Mouse (Mus musculus) left cerebral cortex, postnatal 36 days (tissue): ENCODE measurements around the gene Rasl12. TPM values are rescaled to one million over a fixed set of nuclear protein-coding genes. Genes with fewer than 3 reads are reported as not detected.

Experiments
- DNase-seq, 2 experiments: peaks; one replicate each; pipeline ENCODE4 v3.0.0; 2021 to 2022; ENCODE audit warnings: low spot score in 2 of 2, mixed read lengths in 1 of 2
- intact Hi-C: fragments of 180-260 bp; cut with DNase I; formaldehyde crosslinking; loops from one replicate; pipeline ENCODE4 v1.15.1; 2025
- total RNA-seq, 2 experiments: library from RNA; stranded (reverse); gene quantifications; 2 replicates each; pipeline ENCODE4 v1.2.3; 2021

The Rasl12 gene
- 1 to 10 TPM; 3.4 to 3.5 TPM for total RNA-seq

DNA sequence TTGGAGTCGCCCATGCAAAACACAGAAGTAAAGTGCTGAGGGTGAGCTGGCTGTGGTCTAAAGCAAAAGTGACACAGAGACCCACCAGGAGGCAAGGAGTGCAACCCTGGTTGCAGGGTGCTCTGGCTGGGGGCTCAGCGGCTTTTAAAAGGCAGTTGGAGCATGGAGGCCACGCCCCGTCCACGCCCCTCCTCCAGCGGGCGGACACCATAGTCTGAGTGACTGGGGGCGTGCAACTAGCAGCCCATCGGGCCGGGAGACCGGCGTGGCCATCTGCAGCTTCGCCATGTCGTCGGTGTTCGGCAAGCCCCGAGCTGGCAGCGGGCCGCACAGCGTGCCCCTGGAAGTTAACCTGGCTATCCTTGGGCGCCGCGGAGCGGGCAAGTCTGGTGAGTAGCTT, at the start of gene Rasl12:
Gene Rasl12, plus strand, starts transcription at position 228 of the 400 bp plus-strand sequence.
- intact Hi-C loops, result no loop called here
- DNase-seq, result peak; percentile 18 to 47

DNA sequence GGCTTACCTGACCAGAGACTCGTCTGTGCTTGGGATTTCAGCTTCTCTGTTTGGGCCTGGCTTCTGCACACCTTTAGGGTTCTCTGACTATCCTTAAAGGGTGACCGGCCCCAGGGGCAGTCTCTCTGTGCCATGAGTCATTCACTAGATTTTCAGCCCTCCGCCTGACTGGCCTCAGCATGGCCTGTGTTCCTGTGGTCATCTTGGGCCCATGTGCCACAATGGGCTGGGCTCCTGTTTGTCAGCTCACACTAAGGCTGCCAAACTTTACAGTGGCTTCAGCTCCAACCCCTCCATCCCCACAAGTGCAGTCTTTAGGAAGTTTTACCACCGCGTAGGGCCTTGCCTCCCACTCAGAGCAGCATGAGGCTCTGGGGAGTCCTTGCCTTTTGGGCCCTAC, 45.1 kb upstream of the Rasl12 start:
- intact Hi-C loops, result no loop called here
- no peak for DNase-seq

DNA sequence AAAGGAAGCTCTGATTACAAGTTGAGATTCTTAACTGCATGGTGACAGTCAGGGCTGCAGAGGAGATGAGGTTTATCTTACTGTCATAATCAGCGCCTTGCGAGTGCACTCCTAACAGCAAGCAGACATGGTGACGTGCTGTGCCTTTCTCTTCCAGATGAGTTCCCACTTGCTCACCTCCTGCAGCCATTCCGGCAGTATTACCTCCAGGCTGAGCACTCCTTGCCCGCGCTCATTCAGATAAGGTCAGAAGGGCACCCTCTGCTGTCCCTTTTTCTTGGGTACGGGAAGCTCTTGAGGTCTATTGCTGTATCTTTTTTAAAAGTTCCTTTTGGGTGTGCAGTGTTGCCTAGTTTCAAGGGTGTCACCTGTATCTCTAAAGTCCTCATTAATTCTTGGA, 41.7 kb upstream of the Rasl12 start:
- DNase-seq, result no peak
- intact Hi-C loops, result no loop called here

DNA sequence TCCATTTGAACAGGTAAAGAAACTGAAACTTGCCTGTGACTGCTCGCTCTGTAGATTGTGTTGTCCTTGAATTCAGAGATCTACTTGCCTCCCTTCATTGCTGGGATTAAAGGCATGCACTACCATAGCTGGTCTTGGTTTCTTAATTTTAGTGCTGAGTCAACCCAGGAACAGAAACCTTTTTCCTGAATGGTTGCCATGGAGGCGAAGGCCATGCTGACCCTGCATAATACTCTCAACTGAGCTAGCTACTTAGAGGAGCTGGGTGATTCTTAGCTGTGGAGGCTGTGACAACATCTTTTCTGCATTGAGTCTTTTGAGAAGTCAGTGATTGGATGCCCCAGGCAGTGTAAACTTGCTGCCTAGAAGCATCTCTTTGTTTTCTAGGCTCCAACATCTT, 41.3 kb upstream of the Rasl12 start:
- intact Hi-C loops, result no loop called here
- DNase-seq, result no peak

DNA sequence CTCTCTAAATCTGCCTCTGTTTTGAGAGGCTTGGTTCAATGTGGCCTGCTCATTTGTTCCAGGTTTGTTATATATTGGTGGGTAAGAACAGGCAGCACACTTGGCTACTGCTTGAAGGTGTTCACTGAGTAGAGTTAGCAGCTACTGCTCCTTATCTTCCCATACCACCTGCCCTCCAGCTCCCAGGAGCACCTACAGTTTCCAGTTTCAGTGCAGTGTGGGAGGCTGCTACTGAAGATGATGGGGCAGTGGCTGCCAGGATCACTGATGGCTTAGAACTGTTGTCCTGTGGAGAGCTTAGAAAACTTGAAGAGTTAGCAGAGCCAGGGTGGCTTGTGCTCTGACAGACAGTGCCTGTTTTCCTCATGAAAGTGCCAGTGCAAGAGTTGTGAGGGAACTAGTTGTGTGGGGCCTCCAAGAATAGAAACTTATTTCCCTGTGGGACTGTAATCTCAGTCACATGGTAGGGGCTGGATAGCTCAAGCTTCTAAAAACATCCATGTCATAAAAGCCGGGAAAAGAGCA, 39.3 kb upstream of the Rasl12 start:
- intact Hi-C loops, result no loop called here
- no peak for DNase-seq

DNA sequence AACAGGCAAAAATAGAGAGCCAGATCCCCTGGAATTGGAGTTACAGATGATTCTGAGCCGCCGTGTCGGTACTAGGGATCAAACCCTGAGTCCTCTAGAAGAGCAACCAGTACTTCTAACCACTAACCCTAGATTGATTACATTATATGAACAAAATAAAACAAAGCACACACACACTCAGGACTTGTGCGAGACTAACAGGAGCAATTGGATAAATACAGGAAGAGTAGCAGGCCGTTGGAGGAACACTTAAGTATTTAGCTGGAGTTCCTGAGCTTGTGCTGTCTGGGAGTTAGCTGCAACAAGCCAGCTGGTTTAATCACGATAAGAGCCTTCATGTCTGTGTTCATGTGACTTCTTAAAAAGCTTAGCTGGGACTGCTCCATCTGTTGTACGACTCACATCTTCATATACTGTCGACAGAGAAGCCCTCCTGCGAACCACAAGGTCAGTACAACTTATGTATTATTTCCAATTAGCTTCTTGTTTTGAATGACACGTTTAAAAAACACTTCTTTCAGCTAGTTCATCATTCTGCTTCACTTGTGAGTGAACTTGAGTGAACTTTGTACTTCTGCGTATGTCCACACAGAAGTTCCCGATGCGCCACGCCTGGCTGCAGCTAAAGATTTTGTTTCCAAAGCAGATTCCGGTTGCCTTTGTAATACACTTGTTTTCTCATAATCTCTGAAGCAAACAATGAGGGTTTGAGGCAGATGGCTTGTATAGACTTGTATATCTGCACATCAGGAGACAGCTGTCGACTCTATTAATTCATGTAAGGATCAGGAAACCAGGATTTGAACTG, 37.5 kb upstream of the Rasl12 start, which contains the start of gene Ubap1l:
Gene Ubap1l, plus strand, starts transcription at position 401 of the 808 bp plus-strand sequence.
- intact Hi-C loops, result no loop called here
- no peak for DNase-seq

DNA sequence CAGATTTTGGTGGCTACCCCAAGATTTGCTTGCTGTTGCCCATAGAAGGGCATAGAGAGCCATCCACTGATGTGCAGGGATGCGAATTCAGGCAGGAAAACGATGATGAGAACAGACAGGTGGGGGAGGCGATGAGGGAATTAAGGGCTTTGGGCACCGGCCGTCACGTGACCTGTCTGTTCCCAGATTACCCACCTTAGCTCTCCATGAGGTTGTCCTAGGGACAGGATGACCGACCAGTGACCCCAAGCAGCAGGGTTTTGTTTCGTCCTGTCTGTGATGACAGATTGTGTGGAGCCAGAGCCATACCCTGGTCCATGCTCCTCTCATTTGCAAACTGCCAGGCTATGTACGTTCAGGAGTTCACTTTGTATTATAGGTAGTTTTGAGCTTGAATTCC, 34.6 kb upstream of the Rasl12 start:
- DNase-seq, result no peak
- intact Hi-C loops, result no loop called here

DNA sequence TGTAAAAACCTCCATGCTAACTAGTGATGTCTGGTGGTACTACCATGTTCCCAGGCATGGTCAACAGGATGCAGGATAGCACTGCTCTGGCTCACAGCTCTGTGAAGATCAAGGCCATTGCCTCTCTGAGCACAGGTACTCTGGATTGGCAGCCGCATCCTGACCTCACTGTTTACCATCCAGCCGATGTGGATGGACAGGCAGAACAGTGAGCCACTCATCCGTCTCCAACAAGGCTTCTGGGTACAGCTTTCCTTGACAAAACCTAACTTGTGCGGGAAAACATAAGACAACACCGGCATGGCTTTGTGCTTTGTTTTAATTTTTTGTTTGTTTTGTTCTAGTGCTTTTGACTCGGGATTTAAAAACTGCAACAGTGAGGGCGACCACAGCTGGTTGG, 32.6 kb upstream of the Rasl12 start:
- DNase-seq, result no peak
- intact Hi-C loops, result no loop called here

DNA sequence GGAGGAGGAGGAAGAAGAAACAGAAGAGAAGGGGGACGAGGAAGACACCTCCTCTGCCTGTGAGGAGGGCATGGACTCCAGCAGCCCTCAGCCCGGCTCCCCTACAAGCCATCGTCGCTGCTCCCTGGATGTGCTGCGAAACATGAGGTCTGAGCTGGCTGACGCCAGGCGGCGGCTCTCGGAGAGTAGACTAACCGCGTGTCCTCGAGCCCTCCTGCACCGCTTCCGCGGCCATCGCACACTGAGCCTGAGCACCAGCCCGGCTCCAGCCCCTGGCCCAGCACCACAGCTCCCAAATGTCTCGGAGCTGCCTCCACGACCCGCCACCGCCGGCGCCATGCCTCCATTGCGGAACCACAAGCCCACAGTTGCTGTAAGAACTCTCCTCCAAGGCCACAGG, 26.6 kb upstream of the Rasl12 start:
- no peak for DNase-seq
- intact Hi-C loops, result loop anchor here (5.0 kb wide), 1 partner anchor 61 kb away; no protein-coding TSS in a partner anchor

DNA sequence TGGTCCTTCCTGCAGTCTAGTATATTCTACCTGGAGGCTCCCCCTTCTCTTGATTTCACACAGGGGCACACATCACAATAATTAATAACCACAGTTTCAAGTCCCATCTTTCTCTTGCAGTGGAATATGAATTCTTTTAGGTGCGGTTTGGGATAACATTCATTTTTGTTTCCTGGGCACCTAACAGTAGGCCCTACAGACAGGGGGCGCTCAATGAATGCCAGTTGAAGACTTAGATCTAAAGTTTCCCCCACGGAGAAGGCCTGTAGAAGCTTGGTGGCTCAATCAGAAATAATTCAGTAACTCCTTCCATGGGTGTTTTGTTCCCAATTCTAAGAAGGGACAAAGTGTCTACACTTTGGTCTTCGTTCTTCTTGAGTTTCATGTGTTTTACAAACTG, 25.9 kb upstream of the Rasl12 start:
- intact Hi-C loops, result loop anchor here (5.0 kb wide), 1 partner anchor 60 kb away; no protein-coding TSS in a partner anchor
- DNase-seq, result no peak

DNA sequence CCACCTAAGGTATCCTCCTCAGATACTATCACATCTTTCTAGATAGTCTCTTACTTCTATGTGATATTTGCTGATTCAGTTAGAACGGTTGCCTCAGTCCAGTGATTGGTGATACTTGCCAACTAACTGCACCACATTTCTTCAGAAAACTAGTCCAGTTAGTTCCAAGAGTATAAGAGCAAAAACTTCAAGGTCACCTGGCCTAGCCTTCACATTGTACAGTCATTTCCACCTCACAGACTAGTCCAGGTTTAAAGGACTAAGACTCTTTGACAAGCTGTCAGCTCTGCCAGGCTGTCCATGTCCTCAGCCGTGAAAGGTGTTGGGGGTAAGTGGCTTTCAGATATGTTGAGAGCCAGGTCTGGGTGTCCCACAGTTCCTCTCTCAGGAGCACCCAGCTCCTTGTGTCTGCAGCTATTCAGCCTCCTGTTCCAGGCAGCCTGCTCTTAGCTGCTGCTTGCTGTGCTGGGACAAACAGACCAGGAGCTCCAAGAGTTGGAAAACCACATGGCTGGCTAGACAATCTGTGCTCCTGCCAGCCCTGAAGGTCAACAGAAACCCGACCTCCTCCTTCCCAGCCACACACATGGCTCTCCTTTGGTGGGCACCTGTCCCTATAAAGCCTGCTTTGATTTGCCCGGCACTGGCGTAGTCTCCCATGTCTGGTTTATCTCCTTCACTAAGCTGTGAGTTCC, 23.7 kb upstream of the Rasl12 start:
- no peak for DNase-seq
- intact Hi-C loops, result loop anchor here (5.0 kb wide), 1 partner anchor 58 kb away; no protein-coding TSS in a partner anchor

DNA sequence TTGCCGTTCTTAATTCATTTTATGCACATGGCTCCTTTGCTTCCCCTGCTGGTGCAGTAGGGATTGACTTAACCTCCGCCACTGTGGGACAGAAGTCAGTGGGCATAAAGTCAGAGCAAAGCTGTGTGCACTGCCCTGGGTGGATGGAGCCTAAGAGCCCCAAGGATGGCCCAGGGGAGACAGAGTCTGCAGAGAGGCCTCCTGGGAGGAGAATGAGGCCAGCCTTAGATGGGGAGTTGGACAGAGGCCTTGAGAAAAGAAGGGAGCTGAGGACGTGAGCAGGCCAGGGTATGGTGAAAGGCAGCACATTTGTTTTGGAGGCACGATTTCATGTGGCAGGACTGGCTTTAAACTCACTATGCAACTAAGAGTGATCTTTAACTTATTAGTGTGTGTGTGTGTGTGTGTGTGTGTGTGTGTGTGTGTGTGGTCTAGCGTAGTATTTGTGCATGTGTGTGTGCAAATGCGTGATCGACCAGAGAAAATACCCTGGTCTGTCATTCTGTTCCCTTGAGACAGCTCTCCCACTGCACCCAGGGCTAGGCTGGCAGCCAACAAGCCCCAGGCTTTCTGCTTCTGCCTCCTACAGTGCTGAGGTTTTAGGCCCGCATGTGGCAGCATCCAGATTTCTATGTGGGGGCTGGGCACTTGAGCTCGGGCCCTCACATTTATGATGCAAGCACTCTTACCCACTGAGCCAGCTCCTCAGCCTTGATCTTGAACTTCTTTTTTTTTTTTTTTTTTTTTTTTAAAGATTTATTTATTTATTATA, 23.0 kb upstream of the Rasl12 start:
- intact Hi-C loops, result no loop called here
- peak; percentile 69 to 76 for DNase-seq

DNA sequence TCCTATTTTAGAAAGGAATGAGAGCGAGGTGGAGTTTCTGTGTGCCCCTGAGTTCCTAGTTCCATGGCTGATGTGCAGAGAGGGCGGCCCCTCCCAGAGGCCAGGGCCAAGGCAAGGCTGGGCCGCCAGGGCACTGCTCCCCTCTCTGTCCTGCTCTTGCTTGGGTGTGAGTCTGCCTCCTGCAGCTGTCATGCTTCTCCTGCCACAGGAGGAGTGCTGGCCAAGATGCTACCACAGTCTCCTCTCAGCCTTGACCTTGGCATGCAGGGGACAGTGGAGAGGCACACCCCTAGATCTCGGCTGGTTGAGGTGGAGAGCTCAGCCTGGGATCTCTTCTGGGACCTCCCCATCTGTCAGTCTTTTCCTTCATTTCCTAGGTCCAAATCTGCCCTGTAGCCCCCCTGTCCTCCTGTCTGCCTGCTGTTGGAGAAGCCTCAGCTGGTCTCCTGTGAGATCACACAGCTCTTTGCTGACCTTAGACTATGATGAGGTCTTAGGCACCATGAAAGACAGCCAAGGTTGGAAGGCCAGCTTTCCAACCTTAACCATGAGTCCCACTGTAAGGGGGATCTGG, 17.2 kb upstream of the Rasl12 start:
- DNase-seq, result no peak
- intact Hi-C loops, result no loop called here

DNA sequence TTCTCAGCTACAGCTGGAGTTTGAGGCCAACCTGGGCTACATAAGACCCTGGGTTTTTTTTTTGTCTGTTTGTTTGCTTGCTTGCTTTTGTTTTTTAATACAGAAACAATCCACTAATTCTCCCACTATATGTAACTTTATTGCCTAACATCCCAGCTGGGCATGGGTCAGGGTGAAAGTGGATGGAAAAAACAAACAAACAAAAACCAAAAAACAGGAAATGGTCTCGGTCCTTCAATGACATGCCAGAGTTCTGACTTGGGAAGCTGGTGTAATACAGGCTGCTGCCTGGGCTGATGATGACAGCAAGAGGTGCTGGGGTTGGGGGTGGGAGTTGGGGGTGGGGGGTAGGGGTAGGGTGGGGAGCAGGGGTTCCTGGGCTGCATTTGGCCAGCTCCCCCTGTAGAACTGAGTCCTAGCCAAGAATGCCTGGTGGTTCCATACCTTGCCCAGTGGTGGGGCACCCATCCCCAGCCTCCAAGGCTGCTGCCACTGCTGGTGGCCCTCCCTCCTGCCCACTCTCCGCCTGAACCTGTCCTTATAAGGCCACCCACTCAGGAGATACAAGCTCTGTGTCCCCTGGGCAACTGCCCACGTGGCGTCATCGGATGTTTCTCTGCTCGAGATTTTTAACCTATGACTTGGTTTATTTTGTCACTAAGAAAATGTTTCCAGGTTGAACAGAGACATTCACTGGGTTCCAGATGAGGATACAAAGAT, 16.1 kb upstream of the Rasl12 start:
- no peak for DNase-seq
- intact Hi-C loops, result no loop called here

DNA sequence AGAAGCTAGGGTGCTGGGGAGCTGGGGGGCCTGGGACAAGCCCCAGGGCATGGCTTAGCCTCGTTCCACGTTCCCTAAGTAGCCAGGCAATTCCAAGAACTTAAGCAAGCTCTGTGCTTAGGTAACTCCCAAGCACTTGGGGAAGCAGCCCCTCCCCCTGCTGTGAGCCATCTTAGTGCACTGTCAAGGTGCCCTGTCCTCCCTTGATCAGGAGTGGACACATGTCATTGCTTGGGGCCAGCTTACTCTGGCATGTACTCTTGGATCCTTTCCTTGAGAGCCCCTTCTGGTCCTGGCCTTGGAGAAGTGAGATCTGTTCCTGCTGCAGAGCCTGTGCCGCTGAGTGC, 15.6 kb upstream of the Rasl12 start:
- no peak for DNase-seq
- intact Hi-C loops, result no loop called here

DNA sequence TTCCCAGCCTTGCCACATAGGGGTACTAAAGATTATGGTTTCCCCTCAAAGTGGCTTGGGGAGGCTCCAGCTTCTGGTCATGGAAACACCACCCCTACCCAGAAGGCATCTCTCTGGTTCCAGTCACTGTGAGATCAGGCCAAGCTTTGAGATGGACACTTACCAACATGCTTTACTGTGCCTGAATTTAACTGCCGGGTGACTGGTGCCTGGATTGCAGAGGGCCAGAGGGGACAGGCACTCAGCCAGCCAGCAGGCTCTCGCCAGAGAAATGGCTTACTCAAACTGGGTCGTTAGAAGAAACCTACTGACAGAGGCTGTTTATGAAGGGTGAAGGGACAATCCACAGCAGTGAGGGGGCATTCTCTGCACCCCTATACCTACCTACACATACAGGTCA, 14.0 kb upstream of the Rasl12 start:
- intact Hi-C loops, result no loop called here

DNA sequence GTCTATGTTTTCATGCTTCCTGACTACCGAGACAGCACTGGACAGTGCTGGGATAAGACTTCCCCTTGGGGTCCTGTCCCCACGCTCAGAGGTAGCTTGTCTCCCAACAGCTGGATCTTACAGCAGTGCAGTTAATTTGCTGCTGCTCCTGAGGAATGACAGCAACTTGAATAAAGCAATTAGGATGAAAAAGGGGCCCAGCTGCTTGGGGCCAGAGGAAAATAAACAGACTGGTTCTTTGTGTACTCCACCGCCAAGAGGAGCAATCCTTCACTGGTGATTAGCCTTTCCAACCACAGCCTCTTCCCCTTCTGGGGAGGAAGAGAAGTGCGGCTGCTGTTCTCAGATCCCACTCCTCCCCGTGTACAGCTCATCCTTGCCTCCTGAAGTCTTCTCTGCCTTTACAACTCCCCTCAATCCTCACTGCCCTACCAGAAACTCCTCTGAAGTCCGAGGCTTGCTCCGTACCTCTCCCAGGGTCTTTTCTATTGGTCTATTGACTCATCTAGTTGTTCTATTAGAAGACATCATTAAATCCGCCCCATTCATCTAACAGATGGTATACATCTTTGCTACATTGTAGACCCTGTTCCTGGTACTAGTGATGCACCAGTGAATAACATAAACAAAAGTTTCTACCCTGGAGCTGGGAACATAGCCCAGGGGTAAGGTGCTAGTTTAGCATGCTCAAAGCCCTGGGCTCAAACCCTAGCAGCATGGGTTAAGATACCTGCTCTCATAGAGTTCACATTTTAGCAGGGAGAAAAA, 11.7 kb upstream of the Rasl12 start:
- intact Hi-C loops, result no loop called here
- DNase-seq, result no peak

More for the DNA sequence above, 14.0 kb upstream of the Rasl12 start:
- DNase-seq, result no peak
